Mouse (Mus musculus) cerebellum, adult 2 months (tissue): ENCODE measurements around the gene Ankrd2.

Source experiments
- CTCF ChIP-seq: fragments of 200-500 bp; IDR thresholded peaks from 2 replicates; pipeline ENCODE4 v1.5.1; 2011; ENCODE audit warnings: low read depth, mild to moderate bottlenecking, control low read depth, low read length, moderate library complexity, borderline replicate concordance; ENCODE audit not compliant: insufficient read depth
- POLR2A ChIP-seq: fragments of 200-500 bp; IDR thresholded peaks from 2 replicates; pipeline ENCODE4 v1.6.1; 2011; ENCODE audit warnings: low read length, control low read depth, borderline replicate concordance; ENCODE audit not compliant: insufficient read depth

DNA sequence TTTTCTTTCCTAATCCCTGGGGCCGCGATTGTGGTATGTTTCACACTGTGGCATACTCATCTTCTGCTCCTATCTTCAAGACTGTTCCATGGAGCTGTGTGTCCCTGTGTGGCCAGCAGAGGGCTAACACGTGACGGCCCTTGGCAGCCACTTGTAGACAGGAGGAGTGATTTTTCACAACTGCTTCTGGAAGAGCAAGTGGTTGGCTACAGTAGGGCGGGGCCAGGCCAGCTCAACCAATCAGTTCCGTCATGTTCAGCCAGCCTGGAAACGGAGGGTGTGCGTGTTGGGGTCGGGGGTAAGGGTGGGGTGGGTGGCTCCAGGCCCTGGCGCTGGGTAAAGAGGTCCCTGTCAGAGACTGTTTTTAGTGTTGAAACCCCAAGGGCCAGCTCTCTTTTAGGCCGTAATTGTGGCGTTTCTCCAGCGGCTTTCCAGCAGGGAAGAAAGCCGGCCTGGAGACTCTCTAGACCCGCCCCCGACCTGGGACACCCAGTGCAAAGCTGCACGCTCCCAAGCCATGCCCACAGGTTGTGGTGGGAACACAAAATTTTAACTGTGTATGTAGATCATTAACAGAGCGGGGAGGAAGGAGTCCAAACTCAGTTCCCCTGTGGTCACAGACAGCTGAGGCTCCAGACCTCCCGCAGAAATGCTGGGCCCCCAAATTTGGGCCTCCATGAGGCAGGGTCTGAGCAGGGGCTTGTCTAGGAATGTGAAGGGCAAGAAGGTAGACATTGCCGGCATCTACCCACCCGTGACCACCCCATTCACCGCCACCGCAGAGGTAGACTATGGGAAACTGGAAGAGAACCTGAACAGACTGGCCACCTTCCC is 9.7 kb downstream of the Ankrd2 start, which contains the start of gene Hoga1:
- peak; percentile 52; the same call in 1 of the 2 replicates for TF ChIP-seq CTCF
- no peak for TF ChIP-seq POLR2A
